Mouse (Mus musculus): ENCODE data around the gene Pld6. TPM values are rescaled to one million over a fixed set of nuclear protein-coding genes. Genes with fewer than 3 reads are reported as not detected.

The Pld6 gene
- total RNA-seq, 4 experiments from 2014 or later = 0.81 to 2.4 (median 1.6) TPM

DNA sequence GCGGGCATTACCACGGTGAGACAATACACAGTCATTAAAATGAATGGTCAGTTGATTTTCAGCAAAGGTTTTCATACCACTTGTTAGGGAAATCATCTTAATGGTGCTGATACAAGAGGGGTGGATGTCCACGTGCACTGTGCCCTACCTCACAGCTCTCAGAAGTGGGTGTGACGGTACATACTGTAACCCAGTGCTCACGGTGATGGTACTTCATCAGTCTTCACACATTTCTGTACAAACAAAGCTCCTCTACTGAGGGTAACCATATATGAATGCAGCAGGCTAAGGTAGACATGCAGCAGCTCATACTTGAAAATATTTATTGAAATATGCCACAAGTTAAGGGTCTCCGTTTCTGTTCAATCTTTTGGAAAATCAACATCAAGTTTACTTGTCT, 3.9 kb downstream of the Pld6 start:
- no peak for DNase-seq

DNA sequence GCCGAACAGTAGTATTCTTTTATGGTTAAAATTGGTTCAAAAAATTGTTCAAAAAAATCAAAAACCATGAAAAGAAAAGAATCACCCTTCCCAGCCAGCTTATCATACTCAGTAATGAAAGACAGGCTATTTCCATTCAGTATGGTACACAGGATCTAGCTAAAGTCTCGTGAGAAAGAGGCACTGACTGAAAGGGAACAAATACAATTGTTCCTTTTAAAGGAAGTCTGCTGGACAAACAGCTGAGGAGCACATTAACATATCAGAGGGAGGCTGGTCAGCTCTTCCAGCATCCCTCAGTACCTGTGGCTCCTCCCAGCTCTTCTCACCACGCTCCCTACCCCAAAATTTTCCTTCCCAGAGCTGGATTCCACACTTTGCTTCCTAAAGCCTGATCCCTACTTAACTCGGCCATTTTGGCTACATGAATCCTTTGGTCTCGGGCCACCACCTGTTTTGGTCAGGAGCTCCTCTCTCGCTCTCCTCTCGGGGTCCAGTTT, 5.3 kb downstream of the Pld6 start:
- no peak for DNase-seq

DNA sequence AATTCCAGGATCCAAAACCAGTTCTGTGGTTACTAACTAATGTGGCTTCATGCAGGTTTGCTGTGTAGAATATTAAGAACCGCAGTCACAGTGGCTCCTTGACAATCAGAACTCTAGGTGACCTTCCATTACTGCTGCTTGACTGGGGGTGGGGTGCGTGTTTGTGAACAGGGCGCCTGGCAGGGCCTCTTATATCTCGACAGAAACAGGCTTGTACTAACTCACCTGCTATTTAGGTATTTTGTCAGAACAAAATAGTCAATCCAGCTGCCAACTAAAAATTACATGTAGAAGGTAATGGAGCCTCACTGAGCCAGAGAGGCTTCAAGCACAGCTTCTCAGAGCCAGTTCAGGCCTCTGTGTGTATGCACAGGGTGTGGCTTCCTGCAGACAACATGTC, 7.2 kb downstream of the Pld6 start:
- no peak for DNase-seq

DNA sequence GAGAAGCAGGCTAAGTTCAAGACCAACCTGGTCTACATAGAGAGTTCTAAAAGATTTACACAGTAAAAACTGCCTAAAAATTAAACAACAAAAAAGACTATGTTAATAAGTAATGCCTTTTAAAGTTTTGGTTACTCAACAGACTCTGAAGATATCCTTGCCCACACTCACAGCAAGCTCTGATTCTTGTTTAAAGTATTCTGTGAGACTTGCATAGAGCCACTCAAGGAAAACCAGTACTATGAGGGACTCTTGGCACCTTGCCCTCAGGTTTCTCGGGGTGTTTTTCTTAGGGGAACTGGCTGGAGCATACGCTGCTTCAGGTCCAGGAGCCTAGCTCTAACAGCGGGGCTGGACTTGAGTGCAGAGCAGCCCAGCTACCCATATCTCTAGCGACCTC, 8.0 kb downstream of the Pld6 start:
- no peak for DNase-seq

DNA sequence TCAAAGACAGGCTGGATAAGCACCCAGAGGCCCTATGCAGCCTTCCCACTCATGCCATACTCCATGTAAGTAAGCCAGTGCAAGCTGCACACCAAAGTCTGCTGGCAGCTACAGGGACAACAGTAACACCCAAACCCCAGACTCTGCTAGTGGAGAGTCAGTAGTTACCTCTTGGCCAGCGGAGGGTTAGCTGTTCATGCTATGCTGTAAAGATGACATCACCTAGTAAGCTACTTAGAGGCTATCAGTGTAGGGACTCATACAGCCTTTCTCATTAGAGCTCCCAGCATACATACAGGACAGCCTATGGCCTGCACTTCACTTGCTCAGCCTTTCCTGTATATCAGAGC, 8.6 kb downstream of the Pld6 start:
- DNase-seq = no peak

DNA sequence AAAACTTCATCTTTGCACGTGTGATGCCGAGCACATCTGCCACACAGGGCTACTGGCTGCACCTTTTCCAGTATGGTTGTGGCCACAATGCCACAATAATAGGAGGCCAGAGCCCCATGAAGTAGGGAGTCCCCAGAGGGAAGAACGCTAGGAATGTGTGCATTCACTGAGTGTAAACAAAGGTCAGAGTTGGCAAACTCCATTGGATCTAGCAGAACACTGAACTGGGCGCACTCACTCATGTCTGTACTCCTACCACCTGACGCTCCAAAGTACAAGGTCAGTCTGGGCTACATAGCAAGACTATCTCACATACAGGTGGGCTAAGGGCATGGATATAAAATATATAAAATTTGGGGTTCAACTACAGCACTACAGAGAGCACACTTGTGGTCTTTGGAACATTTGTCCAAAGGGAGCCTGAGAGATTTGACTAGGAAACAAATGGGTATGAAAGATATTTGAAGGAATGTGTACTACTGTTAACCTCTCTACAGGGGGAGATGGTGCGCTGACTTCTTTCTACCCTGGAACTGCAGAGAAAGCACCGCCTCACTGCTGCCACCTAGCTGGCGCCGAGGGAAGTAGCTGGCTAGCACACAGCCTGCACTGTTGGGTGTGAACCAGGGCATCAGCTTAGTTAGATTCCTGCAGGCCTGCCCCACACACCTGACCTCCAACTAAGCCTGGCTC, 9.1 kb downstream of the Pld6 start:
- DNase-seq = peak; percentile 53

DNA sequence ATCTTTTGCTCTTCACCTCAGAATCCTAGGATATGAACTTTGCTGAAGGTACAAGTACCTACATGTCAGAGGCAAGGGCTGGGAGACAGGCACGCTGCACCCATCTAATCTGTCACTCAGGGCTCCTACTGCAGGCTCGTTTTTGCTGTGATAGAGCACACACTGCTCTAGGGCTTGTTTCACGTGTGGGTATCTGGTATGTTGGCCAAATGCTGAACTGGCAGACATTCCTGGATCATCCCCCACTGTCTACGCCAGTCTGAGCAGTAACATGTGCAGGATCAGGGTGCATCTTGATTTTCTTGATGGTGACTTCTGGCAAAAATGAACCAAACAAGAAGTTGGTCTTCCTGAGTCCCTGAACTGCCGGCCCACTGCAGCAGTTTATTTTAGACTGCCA, 10.2 kb downstream of the Pld6 start:
- DNase-seq = no peak

DNA sequence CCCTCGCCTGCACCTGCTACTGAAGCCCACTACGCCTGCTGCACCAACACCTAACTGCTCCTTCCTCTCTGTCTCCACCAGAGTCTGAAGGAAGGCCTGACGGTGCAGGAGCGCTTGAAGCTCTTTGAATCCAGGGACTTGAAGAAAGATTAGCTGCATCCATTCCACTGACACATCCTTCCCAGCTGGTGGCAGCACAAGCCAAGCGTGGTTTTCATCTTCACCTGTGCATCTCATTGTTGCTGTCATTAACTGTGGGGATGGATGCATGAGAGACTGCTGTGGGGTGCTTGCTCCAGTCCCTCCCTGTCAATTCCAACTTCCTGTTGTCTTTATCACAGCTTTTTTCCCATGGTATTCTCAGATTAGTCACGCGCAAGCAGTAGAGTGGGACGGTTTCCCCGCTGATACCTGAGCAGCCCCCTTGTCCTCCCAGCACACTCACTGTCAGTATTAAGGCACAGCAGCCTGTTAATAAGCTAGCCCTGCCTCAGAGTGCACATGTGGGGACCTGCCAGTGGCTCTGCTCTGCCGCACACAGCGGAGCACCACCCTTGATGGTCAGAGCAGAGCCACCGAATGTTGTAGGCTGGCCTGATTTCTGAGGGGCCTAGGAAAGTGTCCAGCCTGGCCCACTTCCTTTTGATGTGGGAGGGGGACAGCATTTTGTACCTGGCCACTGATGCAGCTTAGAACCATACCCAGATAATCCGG, 11.9 kb downstream of the Pld6 start:
- DNase-seq = no peak

DNA sequence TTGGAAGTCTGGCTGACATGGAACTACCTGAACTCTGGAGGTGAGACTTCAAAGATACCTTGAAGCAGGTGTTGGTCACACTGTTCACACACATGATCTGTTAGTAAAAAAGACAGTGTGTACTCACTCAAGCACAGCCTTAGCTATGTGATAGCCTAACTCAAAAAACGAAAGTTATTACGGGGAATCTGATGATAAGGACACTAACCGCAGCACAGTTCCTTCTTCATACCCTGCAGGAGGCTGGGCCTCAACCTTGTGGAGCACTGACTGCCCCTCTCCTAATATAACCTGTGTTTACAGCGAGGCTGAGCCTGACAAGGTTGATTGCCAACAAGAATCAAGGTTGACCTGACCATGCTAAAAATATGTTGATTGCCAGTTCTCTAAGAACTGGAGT, 12.9 kb downstream of the Pld6 start:
- no peak for DNase-seq

DNA sequence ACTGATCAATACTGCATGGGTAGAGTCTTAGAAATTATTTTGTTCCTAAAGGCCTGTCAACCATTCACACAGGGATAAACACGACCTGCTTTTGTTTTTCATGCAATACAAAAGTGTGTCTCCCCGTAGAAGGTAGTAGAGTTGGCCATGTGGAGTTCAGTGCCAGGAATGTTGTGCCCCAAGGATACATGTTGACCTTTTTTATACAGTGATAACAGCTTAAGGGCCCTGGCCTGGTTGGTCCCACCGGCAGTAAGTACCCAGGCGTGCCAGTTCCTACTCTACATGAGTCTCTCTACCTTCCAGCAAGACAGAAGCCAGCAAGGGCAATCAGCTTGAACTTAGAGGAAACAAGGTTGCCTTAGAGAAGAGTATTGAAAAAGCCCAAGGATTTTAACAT, 14.5 kb downstream of the Pld6 start:
- DNase-seq = no peak

DNA sequence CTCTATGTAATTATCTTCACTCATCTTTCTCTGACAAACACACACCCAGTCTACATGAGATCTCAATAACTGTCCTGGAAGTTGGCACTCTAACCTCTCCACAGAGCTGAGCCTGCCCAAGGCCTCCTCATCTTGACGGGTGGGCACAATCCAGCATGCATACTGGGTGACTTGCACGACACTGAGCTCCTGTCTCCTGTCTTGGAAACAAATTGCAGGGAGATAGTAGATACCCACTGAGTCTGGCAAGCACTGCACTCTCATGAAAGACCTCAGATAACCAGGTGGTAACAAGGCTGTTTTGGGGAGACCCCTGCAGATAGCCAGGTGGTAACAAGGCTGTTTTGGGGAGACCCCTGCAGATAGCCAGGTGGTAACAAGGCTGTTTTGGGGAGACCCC, 15.2 kb downstream of the Pld6 start:
- DNase-seq = no peak

DNA sequence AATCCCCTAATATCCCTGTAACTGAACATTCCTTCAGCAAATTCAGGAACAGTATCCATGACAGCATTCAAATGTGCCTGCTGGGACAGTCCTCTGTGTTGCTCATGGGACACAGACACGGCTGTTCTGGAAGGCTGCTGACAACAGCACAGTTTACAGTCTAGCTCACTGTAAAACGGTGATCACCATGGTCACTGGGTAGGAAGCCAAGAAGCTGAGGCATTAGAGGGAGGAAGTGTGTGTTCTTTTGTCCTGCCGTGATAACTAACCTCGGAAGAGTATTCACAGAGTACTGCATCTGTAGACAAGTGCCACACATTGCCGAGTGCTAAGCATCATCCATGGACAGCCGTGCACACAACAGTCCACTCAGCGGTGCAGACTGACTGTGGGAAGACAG, 16.7 kb downstream of the Pld6 start:
- no peak for DNase-seq

DNA sequence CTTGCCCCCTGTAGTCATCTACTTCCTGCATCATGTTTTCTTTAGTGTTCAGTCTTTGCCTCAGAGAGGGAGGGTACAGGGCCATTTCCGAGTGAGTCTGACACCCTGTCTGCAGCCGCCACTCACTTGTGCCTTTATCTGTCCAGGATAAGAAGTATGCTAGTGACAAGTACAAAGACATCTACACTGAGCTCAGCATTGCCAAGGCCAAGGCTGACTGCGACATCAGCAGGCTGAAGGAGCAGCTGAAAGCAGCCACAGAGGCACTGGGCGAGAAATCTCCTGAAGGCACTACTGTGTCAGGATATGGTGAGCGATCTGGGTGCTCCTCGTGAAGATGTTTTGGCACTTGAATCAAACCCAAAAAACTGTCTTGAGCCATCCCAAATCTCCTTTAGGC, 17.7 kb downstream of the Pld6 start:
- DNase-seq = peak; percentile 49

DNA sequence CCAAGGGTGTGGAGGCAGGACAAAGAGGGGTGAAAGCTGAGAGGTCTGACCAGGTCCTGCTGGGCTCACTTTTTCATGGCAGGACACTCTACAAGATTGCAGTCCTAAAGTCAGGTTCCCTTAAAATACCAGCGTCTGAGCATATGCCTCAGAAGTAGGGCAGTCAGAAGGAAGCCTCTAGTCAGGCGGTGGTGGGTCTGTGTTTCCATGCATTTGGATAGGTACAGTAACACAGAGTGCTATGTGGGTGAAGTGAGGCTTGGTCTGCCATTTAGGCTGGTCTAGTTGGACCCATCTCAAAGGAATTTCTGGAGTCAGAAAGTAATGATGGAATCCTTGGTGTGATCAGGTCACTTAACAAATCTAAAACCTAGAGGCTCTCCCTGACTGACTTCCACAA, 18.1 kb downstream of the Pld6 start:
- no peak for DNase-seq

DNA sequence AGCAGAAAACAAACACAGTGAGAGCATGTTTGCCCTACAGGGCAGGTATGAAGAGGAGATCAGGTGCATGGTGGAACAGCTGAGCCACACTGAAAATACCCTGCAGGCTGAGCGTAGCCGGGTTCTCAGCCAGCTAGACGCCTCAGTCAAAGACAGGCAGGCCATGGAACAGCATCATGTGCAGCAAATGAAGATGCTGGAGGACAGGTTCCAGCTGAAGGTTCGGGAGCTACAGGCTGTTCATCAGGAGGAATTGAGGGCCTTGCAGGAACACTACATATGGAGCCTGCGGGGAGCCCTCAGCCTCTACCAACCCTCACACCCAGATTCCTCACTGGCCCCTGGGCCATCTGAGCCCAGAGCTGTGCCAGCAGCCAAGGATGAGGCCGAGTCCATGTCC, 26.6 kb downstream of the Pld6 start:
- no peak for DNase-seq

DNA sequence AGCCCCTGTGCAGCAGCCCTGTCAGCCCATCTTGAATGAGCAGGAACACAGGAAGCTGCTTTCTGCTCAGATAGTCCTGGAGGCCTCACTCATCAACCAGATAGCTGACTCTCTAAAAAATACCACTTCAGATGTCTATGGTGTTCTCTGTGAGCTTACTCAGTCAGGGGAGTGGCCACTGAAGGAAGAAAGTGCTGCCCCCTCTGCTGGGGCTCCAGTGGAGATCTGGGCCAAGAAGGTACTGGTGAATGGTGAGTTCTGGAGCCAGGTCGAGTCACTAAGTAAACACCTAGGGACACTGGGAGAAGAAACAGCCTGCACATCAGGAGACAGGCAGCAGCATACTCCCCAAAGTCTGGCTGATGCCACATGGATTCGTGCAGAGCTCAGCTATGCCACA, 27.8 kb downstream of the Pld6 start:
- DNase-seq = no peak

DNA sequence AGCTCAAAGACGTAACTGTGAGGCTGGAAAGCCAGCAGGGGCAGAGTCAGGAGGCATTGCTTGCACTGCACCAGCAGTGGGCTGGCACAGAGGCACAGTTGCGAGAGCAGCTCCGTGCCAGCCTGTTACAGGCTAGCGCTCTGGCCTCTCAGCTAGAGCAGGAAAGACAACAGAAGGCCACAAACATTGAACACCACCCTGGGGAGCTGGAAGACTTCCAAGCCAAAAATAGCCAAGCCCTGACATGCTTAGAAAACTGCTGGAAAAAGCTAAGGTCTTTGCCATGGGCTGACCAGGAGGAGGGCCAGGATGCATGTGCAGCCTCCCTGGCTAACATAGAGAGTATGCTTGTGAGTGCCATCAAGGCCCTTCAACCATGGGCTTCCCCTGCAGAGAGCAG, 28.3 kb downstream of the Pld6 start:
- peak; percentile 83 for DNase-seq

DNA sequence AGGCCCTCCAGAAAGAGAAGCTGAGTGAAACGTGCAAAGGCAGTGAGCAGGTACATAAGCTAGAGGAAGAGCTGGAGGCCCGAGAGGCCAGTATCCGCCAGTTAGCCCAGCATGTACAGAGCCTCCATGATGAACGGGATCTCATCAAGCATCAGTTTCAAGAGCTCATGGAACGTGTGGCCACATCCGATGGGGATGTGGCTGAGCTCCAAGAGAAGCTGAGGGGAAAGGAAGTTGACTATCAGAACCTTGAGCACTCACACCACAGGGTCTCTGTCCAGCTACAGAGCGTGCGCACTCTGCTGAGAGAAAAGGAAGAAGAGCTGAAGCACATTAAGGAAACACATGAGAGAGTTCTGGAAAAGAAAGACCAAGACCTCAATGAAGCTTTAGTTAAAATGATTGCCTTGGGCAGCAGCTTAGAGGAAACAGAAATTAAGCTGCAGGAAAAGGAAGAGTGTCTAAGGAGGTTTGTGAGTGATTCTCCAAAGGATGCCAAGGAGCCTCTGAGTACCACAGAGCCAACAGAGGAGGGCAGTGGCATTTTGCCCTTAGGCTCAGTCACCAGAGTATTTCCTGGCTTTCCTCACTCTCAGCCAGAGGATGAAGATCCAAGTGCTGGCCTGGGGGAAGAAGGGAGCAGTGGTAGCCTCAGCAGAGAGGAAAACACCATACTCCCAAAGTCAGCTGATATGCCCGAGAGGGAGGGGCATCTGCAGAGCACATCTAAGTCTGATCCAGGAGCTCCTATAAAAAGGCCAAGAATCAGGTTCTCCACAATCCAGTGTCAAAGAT, 29.1 kb downstream of the Pld6 start:
- DNase-seq = no peak

DNA sequence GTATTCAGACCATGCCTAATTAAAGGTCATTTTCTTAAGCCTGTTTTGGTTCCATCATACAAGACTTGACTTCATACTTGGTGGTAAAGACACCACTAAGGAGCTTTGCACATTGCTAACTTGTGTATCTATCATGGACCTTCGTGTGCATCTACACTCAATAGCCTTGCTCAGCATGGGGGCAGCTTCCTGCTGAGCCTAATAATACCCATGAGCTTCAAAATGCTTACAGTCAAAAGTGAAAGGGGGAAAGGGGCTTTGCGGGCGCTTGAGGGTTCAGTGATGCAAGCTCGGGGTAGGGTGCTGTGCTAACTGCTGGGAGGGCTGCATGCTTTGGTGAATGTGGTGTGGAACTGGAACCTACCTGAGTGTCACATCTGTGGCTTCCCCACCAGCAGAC, 31.1 kb downstream of the Pld6 start:
- DNase-seq = no peak

DNA sequence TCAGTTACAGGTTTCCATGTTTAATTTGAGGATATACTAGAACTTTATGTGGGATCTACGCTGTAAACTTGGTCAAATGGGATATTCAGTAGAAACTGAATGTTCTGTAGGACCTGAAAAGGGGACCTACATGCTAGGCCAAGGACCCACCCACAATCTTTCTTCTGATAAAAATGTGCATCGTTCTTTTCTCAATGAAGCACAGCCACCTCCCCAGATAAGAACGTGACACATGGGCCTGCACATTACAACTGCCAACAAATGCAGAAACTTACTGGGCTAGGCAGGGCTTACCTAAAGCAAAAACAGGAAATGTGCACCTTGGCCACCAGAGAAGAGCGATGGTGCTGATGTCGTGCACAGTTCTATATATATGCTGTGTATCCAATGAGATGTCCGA, 32.9 kb downstream of the Pld6 start:
- no peak for DNase-seq

DNA sequence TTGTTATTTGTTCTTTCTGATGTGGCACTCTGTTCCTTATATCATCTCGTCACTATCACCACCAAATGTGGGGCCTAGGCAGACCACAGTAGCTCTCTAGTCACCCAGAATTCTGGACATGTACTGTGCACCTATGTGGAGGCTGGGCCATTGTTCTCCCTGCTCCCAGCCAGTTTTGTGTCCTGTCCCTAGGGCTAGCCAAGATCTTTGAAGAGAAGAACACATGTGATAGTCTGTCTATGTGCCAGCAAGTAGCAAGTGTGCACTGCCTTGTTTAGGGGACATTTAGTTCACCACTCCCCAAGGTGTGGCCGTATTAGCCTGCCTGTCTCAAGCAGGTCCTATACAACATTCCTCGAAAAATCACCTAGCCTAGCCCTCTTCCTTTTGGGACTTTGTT, 38.4 kb downstream of the Pld6 start:
- no peak for DNase-seq

DNA sequence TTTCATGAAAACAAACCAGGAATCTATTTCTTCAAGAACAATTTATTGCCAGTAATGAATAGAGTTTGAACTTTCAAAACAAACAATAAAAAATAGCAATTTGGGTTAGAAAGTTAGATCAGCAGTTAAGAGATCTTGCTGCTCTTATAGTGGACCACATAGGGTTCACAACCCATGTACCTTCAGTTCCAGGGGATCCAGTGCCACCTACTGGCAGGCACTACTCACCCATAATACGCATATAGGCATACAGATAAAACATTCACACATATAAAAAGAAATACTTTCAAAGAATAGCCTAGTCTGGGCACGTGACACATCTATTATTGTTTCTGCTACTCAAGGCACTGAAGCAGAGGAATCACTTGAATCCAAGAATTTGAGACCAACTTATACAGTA, 40.8 kb downstream of the Pld6 start:
- DNase-seq = no peak

DNA sequence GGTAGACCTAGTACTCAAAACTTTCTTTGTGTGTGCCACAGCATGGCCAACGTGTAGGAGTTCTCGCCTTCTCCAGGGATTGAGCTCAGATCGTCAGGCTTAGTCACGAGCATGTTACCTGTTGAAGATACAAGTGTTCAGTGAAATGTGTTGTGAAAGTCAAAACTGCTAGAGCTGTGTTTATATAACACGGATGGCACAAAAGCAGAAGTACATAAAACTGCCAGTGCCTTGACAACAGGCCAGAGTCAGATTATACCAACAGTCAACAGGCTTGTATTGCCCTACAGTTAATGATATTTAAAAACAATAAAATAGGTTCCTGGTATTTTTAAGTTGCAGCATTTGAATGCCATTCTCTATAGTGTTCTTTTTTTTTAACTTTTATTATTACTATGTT, 41.6 kb downstream of the Pld6 start:
- DNase-seq = no peak

DNA sequence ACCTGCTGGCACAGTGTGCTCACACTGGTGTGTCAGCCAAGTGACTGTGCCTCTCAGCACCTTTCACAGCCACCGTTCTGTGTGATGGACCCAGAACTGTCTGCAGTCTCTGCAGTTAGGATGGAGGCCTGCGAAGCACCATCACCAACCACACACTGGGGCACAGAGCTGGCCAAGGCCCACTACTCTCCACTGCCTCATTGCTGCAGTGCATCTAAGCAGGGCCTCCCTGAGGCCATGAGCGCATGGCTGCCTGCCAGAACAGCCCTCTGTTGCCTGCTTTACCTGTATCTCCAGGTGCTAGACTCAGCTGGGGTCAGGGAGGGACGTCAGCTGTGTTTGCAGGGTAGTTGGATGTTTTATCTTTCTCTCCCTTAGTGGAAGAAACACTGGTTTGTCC, 43.1 kb downstream of the Pld6 start:
- DNase-seq = no peak
